Mouse (Mus musculus) thymus, adult 2 months (tissue): ENCODE data around the gene Tbpl1. TPM values are rescaled to one million over a fixed set of nuclear protein-coding genes. Genes with fewer than 3 reads are reported as not detected.

ENCODE experiments used
- DNase-seq: peaks from one replicate; pipeline ENCODE4 v3.0.0; 2021
- H3K27ac ChIP-seq: fragments of 200-500 bp; 2 replicates; pipeline ENCODE4 v1.5.1; 2012; ENCODE audit warnings: low read length, control low read depth; ENCODE audit not compliant: control insufficient read depth, insufficient read depth
- H3K27me3 ChIP-seq: fragments of 200-500 bp; 2 replicates; pipeline ENCODE4 v1.6.1; 2012; ENCODE audit warnings: mild to moderate bottlenecking, low read length, moderate library complexity, mixed read lengths; ENCODE audit not compliant: control insufficient read depth, insufficient read depth
- H3K36me3 ChIP-seq: fragments of 200-500 bp; 2 replicates; pipeline ENCODE4 v1.6.1; 2012; ENCODE audit warnings: mild to moderate bottlenecking, low read length, moderate library complexity; ENCODE audit not compliant: control insufficient read depth, insufficient read depth
- H3K4me1 ChIP-seq: fragments of 200-500 bp; replicated peaks from 2 replicates; pipeline ENCODE4 v1.6.1; 2012; ENCODE audit warnings: low read length; ENCODE audit not compliant: control insufficient read depth, insufficient read depth
- H3K4me3 ChIP-seq: fragments of 200-500 bp; 2 replicates; pipeline ENCODE4 v1.5.1; 2012; ENCODE audit warnings: mild to moderate bottlenecking, low read length, control low read depth, moderate library complexity; ENCODE audit not compliant: control insufficient read depth, insufficient read depth
- CTCF ChIP-seq: fragments of 200-500 bp; IDR thresholded peaks from 2 replicates; pipeline ENCODE4 v1.5.1; 2012; ENCODE audit warnings: mild to moderate bottlenecking, control low read depth, low read length, moderate library complexity, borderline replicate concordance; ENCODE audit not compliant: control insufficient read depth, poor library complexity, insufficient read depth; ENCODE audit errors: extremely low read depth
- POLR2A ChIP-seq: fragments of 200-500 bp; IDR thresholded peaks from 2 replicates; pipeline ENCODE4 v1.6.1; 2012; ENCODE audit warnings: mild to moderate bottlenecking, low read length, control low read depth, moderate library complexity; ENCODE audit not compliant: control insufficient read depth, poor library complexity, insufficient read depth; ENCODE audit errors: extremely low read depth
- WGBS: fragments of 180-500 bp; shearing (Covaris S2); methylation state at CpG from one replicate; pipeline ENCODE4 v1.1.7; 2018; 5-methylcytosine and 5-hydroxymethylcytosine counted together
- polyA plus RNA-seq: library from polyadenylated mRNA; depleted of rRNA; stranded (reverse); fragments of >200 nt; gene quantifications from 2 replicates; pipeline ENCODE4 v1.2.3, GENCODE M21; 2012

Tbpl1 gene
- polyA plus RNA-seq, 1 experiment, result 53.6 TPM

- DNase-seq, result no peak
- 49% methylated on average over 5 of the region's 5 CpGs for WGBS
- H3K27me3 ChIP-seq, result no peaks in the 10 kb centered on the region
- no peaks in the 10 kb centered on the region for H3K36me3 ChIP-seq
- no peak overlapping the region for H3K27ac ChIP-seq
- no peaks in the 10 kb centered on the region for H3K4me1 ChIP-seq
- no peak overlapping the region for H3K4me3 ChIP-seq
- TF ChIP-seq CTCF, result no peak
- no peak for TF ChIP-seq POLR2A
These were observed 19.5 kb upstream of the Tbpl1 start for GRCm38 (mm10) chr10:22751175-22751682.

- Histone ChIP-seq H3K27me3 (no peaks in the 10 kb centered on the region), H3K27ac (no peak overlapping the region), H3K36me3 (no peaks in the 10 kb centered on the region), H3K4me1 (no peaks in the 10 kb centered on the region), H3K4me3 (no peak overlapping the region)
- no peak for DNase-seq
- 79% methylated on average over 13 of the region's 13 CpGs for WGBS
- TF ChIP-seq POLR2A (no peak), CTCF (no peak)
These were observed 14.9 kb upstream of the Tbpl1 start for GRCm38 (mm10) chr10:22746334-22747322.

- Histone ChIP-seq H3K27me3 (no peaks in the 10 kb centered on the region), H3K4me3 (no peak overlapping the region), H3K27ac (no peak overlapping the region), H3K4me1 (no peaks in the 10 kb centered on the region), H3K36me3 (no peaks in the 10 kb centered on the region)
- DNase-seq, result no peak
- TF ChIP-seq CTCF (no peak), POLR2A (no peak)
- WGBS, result 87% methylated on average over 7 of the region's 7 CpGs
These were observed 14.2 kb upstream of the Tbpl1 start for GRCm38 (mm10) chr10:22745922-22746321.

GRCm38 (mm10) chr10:22732181-22732580, 443 bp upstream of the Tbpl1 start:
- DNase-seq, result no peak
- Histone ChIP-seq H3K36me3 (no peaks in the 10 kb centered on the region), H3K27ac (no peak overlapping the region), H3K4me1 (peaks cover 8% of the 10 kb centered on the region), H3K27me3 (no peaks in the 10 kb centered on the region), H3K4me3 (peak overlapping the region; percentile 83)
- TF ChIP-seq POLR2A (no peak), CTCF (no peak)
- 16% methylated on average over 10 of the region's 10 CpGs for WGBS

- Histone ChIP-seq H3K36me3 (no peaks in the 10 kb centered on the region), H3K27me3 (no peaks in the 10 kb centered on the region), H3K4me1 (peaks cover 10% of the 10 kb centered on the region), H3K27ac (peak overlapping the region; percentile 31; the same call in 1 of the 2 replicates), H3K4me3 (peak overlapping the region; percentile 83)
- WGBS, result 1% methylated on average over 33 of the region's 33 CpGs
- TF ChIP-seq CTCF (no peak), POLR2A (no peak)
- no peak for DNase-seq
These were observed 806 bp downstream of the Tbpl1 start for GRCm38 (mm10) chr10:22730992-22731271.

- peak; percentile 40 for DNase-seq
- under 1% methylated on average over 39 of the region's 39 CpGs for WGBS
- TF ChIP-seq CTCF (no peak), POLR2A (no peak)
- Histone ChIP-seq H3K4me1 (peaks cover 10% of the 10 kb centered on the region), H3K36me3 (no peaks in the 10 kb centered on the region), H3K27ac (peak overlapping the region; percentile 15), H3K27me3 (no peaks in the 10 kb centered on the region), H3K4me3 (peak overlapping the region; percentile 83)
These were observed 1.3 kb downstream of the Tbpl1 start for GRCm38 (mm10) chr10:22730266-22730991.
